In the genomic region with DNA sequence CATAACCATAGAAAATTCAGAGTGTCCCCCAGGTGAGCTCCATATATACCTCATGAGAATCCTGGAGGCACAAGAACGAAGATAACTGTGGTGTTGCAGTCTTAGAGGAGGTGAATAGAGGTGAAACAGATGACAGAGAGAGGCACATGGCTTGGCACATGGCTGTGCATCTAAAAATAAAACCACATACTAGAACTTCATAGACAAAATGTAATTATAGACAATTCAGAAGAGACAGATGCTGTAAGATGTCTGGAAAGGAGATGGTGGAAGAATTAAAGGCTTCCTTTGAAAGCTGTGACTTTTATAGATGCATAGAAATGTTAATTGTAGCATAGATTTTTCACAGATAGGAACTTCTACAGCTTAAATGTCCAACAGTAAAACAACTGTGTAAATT, we compare ENCODE assay signal across 21 mouse cellular contexts. TPM values are rescaled to one million over a fixed set of nuclear protein-coding genes. Genes with fewer than 3 reads are reported as not detected.
A peak's percentile ranks its signal among the peaks of the same experiment; 100 is the strongest.
DNase-seq lines count a peak whose midpoint lies in the region.
"Had no signal": no experiment of that assay in that cellular context is flagged by ENCODE, and none has a peak within 500 bp of the region (broad histone marks: within the 10 kb centered on the region; RNA-seq: fewer than 3 reads in every experiment).

No protein-coding gene starts in this region.

- intact Hi-C loops in heart, postnatal 25 days (cut with DNase I) = no loop called here
- intact Hi-C loops in left cerebral cortex, postnatal 14 days (cut with DNase I) = no loop called here

- DNase-seq in heart, adult 18-20 months = peak; percentile 34 to 45
- DNase-seq in heart, postnatal 25 days (ENCODE audit: low spot score) = no peak
- DNase-seq in layer of hippocampus, adult 9-11 months = peak; percentile 7
- DNase-seq in layer of hippocampus, postnatal 36 days = no peak
- DNase-seq in brain, adult 2 months (ENCODE audit: low read depth, low spot score) = peak; percentile 63
- DNase-seq in left cerebral cortex, postnatal 14 days (ENCODE audit: low spot score in 2 of 2) = peak; percentile 18 to 50
- DNase-seq in T-cell, adult 2 months (ENCODE audit: low spot score) = no peak
- DNase-seq in cerebellum, adult 11-12 months = no peak
- DNase-seq: adrenal gland, postnatal 14 days; cerebellum, adult 18-20 months; cerebellum, postnatal 10 days; forebrain, postnatal 0 days; gastrocnemius, adult 2 months; kidney, adult 8-10 months; kidney, postnatal 4 days; liver; lung, adult 2 months; lung, postnatal 10 days; retina, postnatal 1 day; thymus, adult 18-20 months; thymus, postnatal 25 days had no signal

RNA-seq across cellular contexts. Expression of a gene that starts 54.8 kb away (rescaled TPM):
- total RNA-seq in heart, adult 18-20 months (2021) = 100 to 1,000 TPM; 193 to 216 TPM
- total RNA-seq in heart, postnatal 25 days (2021) = 100 to 1,000 TPM; 159 to 168 TPM
- total RNA-seq in layer of hippocampus, postnatal 36 days (2021) = 10 to 100 TPM; 83.7 to 84.5 TPM
- total RNA-seq in left cerebral cortex, postnatal 14 days (2021) = 10 to 100 TPM; 81.9 to 84.5 TPM

Comparison
In these comparisons a context has a peak if more than half of its experiments do, and no peak if none do; other contexts are left out.
1. DNase-seq: peak in heart, adult 18-20 months (2 of 2), layer of hippocampus, adult 9-11 months (single experiment), brain, adult 2 months (single experiment) and left cerebral cortex, postnatal 14 days (2 of 2); none in heart, postnatal 25 days (single experiment), layer of hippocampus, postnatal 36 days (0 of 2), T-cell, adult 2 months (single experiment) and cerebellum, adult 11-12 months (single experiment).